Mouse (Mus musculus) ovary, postnatal 36 days (tissue): Measurements from ENCODE around the gene Lrrc34.

Experiments
- DNase-seq: peaks from one replicate; pipeline ENCODE4 v3.0.0; 2022; ENCODE audit warnings: low spot score, mixed read lengths

Gene Lrrc34

GRCm38 (mm10) chr3:30647440-30648090 lies at the start of gene Lrrc34:
Lrrc34 (minus strand) TSS chr3:30647869.
- DNase-seq, result peak; percentile 55

GRCm38 (mm10) chr3:30696346-30696745 lies 48.7 kb upstream of the Lrrc34 start:
- peak; percentile 60 for DNase-seq

- DNase-seq, result no peak
These were observed 48.0 kb upstream of the Lrrc34 start for GRCm38 (mm10) chr3:30695661-30696060.

- DNase-seq, result no peak
These were observed 43.3 kb upstream of the Lrrc34 start for GRCm38 (mm10) chr3:30690976-30691375.

GRCm38 (mm10) chr3:30687216-30687615 lies 39.5 kb upstream of the Lrrc34 start:
- DNase-seq, result no peak

GRCm38 (mm10) chr3:30683190-30683589 lies 35.5 kb upstream of the Lrrc34 start:
- no peak for DNase-seq

GRCm38 (mm10) chr3:30658486-30658885 lies 10.8 kb upstream of the Lrrc34 start:
- no peak for DNase-seq

GRCm38 (mm10) chr3:30655937-30656336 lies 8.3 kb upstream of the Lrrc34 start:
- no peak for DNase-seq

GRCm38 (mm10) chr3:30650062-30650841 lies 2.6 kb upstream of the Lrrc34 start:
- peak; percentile 27 for DNase-seq

- DNase-seq, result no peak
These were observed 797 bp upstream of the Lrrc34 start for GRCm38 (mm10) chr3:30648466-30648865.

GRCm38 (mm10) chr3:30646761-30647160 lies 908 bp downstream of the Lrrc34 start:
- no peak for DNase-seq

- no peak for DNase-seq
These were observed 3.5 kb downstream of the Lrrc34 start, which contains the start of gene Lrriq4 for GRCm38 (mm10) chr3:30644207-30644606. Lrriq4 (plus strand) TSS chr3:30644507.

- DNase-seq, result no peak
These were observed 12.0 kb downstream of the Lrrc34 start for GRCm38 (mm10) chr3:30635629-30636028.

GRCm38 (mm10) chr3:30633681-30634080 lies 14.0 kb downstream of the Lrrc34 start:
- DNase-seq, result no peak

GRCm38 (mm10) chr3:30620132-30620531 lies 27.5 kb downstream of the Lrrc34 start:
- no peak for DNase-seq

GRCm38 (mm10) chr3:30610930-30611329 lies 36.7 kb downstream of the Lrrc34 start:
- DNase-seq, result no peak

- no peak for DNase-seq
These were observed 38.7 kb downstream of the Lrrc34 start for GRCm38 (mm10) chr3:30608999-30609398.

- DNase-seq, result no peak
These were observed 44.4 kb downstream of the Lrrc34 start for GRCm38 (mm10) chr3:30603256-30603655.

GRCm38 (mm10) chr3:30602740-30603098 lies 45.0 kb downstream of the Lrrc34 start:
- DNase-seq, result no peak

GRCm38 (mm10) chr3:30602065-30602739 lies 45.5 kb downstream of the Lrrc34 start, which contains the start of gene Mynn:
Mynn (plus strand) TSS chr3:30602065.
- peak; percentile 93 for DNase-seq

- no peak for DNase-seq
These were observed 46.0 kb downstream of the Lrrc34 start for GRCm38 (mm10) chr3:30601610-30602064.

- DNase-seq, result peak; percentile 68
These were observed 46.5 kb downstream of the Lrrc34 start for GRCm38 (mm10) chr3:30601175-30601574.

- peak; percentile 24 for DNase-seq
These were observed 47.0 kb downstream of the Lrrc34 start for GRCm38 (mm10) chr3:30600717-30601116.
